Mouse (Mus musculus): ENCODE measurements around the gene Amn1.
"Not testable (repeated sequence)": the region's sequence is repeated elsewhere in the genome, so short reads cannot be mapped to it uniquely, and the experiment has no call there.

Gene Amn1

DNA sequence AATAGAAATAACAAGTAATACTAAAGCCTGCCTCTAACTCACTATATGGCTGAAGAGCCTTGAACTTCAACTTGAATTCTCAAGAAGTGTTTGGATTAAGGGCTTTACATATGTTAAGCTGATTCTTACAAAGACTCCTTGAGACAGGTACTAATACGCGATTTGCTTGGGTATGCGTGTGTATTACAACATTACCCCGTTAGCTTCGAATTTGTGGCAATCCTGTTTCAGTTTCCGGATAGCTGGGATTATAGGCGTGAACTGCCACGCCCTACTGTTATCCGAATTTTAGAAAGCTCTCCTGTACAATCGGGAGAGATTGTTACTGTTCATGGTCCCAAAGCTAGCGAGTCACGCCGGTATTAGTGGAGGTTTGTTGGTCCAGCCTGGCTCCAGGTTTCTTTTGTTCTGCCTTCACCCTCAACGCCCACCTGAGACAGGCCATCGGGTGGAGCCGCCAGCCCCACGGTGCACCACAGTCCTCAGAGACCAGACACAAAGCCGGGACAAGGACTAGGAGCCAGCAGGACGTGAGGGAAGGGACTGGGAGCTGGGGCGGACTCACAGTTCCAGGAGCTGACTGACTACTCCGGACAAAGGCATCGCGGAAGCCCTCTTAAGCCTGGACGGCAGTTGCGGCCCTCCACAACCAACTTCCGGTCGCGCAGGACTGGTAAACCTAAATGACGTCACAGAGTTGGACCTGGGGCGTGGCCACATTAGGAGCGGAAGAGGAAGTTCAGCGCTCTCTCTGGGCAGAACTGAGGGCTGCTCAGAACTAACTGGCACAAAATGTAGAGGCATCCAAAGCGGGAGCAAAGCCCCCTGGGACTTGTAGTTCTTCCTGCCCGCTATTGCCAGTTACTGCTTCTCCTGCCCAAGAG, at the start of gene Amn1:
Gene Amn1, minus strand, starts transcription at position 672 of the 884 bp plus-strand sequence.
- in situ Hi-C loops (cut with MboI, MseI) = loop anchor here (5.0 to 25.0 kb wide), 2 partner anchors 46 to 976 kb away; partner anchors contain the start of gene Ergic2

DNA sequence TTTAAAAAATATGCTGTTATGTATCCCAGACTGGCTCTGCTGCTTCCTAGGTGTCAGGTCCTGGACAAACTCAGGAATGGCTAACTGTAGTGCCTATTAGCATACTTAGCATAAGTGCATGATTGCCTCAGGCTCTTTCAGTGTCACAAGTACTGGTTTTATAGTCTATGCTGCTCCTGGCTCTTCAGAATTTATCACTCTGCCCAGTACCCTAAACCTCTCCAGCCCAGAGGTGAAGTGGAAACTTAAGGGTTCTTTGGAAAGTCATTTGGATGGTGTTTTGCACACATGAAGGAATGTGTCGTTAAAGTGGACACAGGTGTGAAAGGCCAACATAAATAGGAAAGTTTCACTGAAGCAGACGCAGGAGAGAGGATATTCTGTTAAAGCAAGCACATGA, 48.3 kb upstream of the Amn1 start:
- in situ Hi-C loops (cut with MboI, MseI) = no loop called here

DNA sequence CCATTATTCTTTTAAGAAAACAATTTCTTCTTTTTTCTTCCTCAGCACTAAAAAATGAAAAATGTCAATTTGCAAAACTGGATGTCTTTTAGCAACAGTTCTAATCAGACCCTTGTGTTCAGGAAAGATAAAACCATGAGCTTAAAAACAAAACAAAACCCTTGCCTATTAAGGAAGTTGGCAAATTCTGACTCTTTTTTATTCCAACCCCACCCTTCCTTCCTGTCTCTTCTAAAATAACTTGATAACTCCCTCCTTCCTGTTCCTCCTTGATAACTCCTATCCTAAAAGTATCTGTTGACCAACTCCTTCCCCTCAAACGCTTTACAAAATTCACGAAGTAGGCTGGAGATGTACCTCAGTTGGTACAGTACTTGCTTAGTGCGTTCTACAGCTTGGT, 45.4 kb upstream of the Amn1 start:
- in situ Hi-C loops (cut with MboI, MseI) = no loop called here

DNA sequence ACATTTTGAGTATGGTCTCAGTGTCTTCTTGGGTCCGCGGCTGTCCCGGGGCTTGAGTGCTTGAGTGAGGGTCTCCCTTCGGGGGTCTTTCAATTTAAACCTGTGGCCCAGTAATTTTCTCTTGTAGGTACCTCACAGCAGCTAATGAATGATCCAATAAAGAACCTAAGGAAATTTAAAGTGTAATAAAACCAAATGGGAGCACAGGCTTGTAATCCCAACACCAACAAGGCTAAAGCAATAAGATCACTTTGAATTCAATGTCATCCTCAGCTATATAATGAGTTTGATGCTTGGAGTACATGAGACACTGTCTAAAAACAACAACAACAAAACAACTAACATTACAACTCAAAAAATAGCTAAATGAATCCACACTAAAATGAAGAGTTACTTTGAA, 36.2 kb upstream of the Amn1 start:
- in situ Hi-C loops (cut with MboI, MseI) = no loop called here

DNA sequence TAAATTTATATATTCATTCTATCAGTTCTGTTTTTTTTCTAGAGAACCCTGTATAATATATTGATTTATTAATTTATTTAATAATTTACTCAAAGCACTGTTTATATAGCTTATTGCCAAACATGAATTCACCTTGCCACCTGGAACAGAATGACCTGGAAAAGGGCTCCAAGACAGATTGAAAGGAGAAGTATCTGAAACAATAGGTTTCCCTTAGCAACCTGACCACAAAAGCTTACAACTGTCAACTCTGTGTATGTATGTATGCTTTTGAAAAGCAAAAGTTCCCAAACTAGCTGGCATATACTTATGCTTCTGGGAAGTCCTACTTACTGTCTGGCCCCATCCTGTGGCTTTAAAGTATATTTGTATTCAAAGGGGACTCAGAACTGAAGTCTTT, 32.8 kb upstream of the Amn1 start:
- in situ Hi-C loops (cut with MboI, MseI) = no loop called here

DNA sequence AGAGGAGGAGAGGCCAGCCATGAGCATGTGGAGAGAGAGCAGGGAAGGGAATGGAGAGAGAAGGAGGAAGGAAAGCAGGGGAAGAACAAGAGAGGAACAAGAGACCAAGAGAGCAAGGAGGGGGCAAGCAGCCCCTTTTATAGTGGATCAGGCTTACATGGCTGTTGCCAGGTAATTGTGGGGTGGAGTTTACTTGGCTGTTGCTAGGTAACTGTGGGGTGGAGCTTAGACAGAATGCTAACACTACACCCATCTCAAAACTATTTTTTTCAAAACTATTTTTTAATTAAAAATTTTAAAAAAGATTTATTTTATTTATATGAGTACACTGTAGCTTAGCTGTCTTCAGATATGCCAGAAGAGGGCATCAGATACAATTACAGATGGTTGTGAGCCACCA, 10.1 kb upstream of the Amn1 start:
- in situ Hi-C loops (cut with MboI, MseI) = loop anchor here (10.0 to 25.0 kb wide), 2 partner anchors 106 to 986 kb away; partner anchors contain the start of genes Ergic2 and Resf1

DNA sequence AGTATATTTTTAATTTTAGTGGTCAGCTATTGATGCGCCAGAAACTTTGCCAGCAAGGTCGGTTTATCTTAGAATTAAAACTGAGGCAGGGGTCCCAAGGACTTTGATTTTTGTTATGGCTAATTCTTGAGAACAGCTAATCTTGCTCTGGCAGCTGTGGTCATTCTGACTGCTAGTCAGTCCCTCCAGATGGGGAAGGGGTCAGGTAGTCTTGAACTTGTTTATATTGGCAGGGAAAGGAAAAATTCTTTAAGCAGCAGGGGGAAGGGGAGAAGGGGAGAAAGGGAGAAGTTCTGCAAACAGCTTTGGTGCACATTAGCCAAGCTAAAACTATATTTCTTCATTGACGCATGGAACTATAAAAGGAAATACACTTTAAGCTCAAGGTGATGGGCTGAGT, 8.6 kb upstream of the Amn1 start:
- in situ Hi-C loops (cut with MboI, MseI) = loop anchor here (10.0 to 25.0 kb wide), 2 partner anchors 108 to 985 kb away; partner anchors contain the start of genes Ergic2 and Resf1

DNA sequence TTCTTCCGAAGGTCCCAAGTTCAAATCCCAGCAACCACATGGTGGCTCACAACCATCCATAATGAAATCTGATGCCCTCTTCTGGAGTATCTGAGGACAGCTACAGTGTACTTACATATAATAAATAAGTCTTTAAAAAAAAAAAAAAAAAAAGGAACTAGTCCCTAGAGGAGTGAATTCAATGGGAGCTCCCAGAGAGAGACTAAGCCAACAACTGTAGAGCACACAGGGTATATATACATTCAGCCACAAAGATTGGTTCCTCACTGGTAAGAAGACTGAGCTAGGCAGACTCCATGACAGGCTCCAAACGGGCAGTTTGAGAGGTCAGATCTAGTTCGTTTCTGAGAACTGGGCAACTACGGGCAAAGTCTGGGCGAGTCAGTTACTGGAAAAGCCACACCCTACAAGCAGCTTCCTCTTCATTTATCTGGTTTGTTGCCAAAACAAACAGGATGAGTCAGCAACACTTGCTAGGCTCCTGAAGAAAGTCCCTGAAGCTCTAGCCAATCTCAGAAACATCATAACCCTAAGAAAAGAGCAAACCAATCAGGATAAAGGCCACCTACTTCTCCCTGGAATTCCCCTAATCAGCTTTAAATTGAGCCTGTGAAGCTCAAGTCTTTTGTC, 4.9 kb upstream of the Amn1 start:
- in situ Hi-C loops (cut with MboI, MseI) = loop anchor here (10.0 to 25.0 kb wide), 2 partner anchors 111 to 981 kb away; partner anchors contain the start of genes Ergic2 and Resf1

DNA sequence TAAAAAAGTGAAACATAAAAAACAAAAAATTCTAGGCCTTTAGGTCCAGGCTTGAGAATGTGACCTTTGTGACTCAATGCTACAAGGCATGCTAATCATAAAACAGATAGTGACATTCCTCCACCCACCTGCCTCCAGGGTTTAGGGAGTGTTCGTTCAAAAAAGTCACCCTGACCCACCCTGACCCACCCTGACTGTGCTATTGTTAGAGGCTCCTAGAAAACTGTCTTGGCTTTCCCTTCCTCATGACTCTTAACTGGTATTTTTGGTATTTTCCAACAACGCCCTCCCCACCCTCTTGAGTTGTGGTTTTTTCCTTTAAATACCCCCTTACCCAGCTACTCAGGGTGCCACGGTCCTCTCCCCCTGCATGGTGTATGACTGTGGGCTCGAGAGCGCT, 3.4 kb upstream of the Amn1 start:
- in situ Hi-C loops (cut with MboI, MseI) = loop anchor here (10.0 to 25.0 kb wide), 2 partner anchors 113 to 980 kb away; partner anchors contain the start of genes Ergic2 and Resf1

DNA sequence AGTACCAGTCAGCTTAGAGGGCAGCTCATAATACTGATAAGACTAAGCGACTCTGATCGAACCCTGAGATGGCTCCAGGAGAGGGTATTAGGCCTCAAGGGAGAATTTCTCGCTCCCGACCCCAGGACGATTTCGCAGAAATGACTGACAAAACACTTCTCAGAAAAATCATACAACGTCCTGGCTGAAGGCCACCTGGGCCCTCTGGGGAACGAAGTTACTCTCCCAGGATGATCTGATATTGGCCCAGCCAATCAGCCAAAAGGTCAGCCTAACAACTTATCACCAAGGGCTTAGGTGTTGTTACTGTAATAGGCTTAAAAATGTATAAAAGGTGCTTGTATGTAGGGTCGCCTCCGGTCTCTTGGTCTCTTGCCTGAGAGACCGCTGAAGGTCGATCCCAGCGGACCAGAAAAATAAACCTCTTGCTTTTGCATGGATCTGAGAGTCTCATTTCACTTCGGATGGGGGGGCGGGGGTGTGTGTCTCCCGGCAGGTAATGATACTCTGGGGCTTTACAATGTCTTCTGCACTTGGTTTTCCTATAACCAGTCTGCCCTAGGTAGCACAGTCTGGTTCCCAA, 919 bp upstream of the Amn1 start:
- in situ Hi-C loops (cut with MboI, MseI) = loop anchor here (5.0 to 25.0 kb wide), 2 partner anchors 47 to 977 kb away; partner anchors contain the start of gene Ergic2

DNA sequence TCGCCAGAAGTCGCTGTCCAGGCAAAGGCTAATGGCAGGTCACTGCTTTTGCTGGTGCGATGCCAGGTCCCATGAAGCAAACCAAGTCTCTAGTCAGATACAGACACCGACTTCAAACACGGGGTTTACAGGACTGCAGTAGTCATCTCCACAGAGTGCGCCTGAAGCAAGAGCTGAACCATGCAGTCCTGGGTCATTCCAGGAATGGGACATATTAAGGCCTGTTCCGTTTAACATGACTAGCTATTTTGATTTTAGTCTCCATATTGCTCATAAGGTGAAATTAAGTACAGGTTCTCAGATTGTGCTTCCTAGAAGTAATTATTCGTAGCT, 379 bp upstream of the Amn1 start:
- in situ Hi-C loops (cut with MboI, MseI) = loop anchor here (5.0 to 25.0 kb wide), 2 partner anchors 47 to 977 kb away; partner anchors contain the start of gene Ergic2

DNA sequence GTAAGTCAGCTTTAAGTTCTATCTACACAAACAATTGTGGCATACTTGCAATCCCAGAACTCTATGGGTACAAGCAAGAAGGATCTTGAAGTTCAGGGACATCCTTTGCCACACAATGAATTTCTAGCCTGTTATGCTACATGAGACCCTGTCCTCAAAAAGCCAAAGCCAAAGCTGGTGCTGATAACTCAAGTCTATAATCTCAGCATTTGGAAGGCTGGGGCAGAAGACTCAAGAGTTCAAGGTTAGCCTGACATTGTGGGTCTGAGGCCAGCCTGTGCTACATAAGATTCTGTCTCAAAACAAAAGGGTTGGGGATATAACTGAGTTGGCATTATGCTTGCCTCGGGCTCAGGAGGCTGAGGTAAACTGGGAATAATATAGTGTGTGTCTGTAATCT, 1.1 kb downstream of the Amn1 start:
- in situ Hi-C loops (cut with MboI, MseI) = loop anchor here (5.0 to 25.0 kb wide), 2 partner anchors 45 to 975 kb away; partner anchors contain the start of gene Ergic2

DNA sequence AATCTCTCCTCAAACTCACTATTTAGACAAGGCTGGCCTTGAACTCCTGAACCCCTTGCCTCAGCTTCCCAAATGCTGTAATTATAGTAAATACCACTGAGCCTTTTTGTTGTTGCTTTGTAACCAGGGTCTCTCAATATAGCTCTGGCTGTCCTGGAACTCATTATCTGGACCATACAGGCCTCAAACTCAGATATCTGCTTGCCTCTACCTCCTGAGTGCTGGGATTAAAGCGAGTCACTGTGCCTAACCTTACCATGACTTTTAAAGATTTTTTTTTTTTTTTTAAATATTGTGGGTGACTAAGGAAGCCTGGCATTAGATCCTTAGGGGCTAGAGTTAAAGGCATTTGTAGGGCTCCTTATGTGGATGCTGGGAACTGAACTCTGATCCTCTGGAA, 4.5 kb downstream of the Amn1 start:
- in situ Hi-C loops (cut with MboI, MseI) = loop anchor here (25.0 kb wide), 1 partner anchor 972 kb away; the partner anchor contains the start of gene Ergic2

DNA sequence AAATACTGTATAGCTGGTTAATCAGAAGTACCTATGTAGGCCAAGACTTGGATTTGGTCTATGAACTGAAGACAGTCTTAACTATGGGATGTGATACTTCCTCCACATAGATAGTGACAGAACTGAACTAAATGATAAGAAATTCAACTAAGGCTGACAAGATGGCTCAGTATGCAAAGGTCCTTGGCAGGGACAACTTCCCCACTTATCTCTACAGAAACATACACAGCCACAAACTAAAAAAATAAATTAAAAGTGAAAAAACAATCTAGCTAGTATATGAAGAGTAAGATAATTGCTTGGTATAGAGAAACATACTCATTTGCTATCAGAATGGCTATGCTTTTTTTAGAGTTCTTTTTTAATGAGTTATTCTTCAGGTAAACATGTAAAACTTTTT, 9.4 kb downstream of the Amn1 start:
- in situ Hi-C loops (cut with MboI, MseI) = loop anchor here (25.0 kb wide), 1 partner anchor 967 kb away; the partner anchor contains the start of gene Ergic2

DNA sequence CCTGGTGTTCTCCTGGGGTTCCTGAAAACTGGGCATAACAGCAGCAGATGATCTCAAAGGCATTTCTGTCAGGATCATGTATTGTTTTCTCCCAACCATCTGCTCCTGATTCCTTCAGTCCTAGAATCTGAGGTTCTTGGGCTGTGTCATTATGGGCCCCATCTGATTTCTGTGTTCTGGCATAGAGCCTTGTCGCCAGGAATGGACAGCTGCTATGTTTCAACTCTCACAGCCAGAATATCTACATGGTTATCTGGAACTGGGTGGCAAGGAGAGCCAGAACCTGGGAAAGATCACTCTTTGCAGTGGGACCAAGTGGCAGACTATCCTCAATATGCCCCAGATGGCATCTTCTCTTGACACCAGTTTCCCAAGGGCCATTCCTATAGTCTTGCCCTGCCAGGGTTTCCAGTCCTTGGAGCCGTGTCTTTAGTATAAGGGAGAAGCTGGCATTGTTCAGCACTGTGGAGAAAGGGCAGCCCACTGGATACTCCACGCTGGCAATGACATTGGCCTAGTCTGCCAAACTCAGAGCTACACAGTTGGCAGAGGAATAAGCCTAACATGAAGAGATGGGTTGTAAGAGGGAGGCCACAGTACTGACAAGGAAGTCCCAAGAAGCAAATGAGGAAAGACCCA, 13.5 kb downstream of the Amn1 start:
- in situ Hi-C loops (cut with MboI, MseI) = loop anchor here (25.0 kb wide), 1 partner anchor 963 kb away; the partner anchor contains the start of gene Ergic2

DNA sequence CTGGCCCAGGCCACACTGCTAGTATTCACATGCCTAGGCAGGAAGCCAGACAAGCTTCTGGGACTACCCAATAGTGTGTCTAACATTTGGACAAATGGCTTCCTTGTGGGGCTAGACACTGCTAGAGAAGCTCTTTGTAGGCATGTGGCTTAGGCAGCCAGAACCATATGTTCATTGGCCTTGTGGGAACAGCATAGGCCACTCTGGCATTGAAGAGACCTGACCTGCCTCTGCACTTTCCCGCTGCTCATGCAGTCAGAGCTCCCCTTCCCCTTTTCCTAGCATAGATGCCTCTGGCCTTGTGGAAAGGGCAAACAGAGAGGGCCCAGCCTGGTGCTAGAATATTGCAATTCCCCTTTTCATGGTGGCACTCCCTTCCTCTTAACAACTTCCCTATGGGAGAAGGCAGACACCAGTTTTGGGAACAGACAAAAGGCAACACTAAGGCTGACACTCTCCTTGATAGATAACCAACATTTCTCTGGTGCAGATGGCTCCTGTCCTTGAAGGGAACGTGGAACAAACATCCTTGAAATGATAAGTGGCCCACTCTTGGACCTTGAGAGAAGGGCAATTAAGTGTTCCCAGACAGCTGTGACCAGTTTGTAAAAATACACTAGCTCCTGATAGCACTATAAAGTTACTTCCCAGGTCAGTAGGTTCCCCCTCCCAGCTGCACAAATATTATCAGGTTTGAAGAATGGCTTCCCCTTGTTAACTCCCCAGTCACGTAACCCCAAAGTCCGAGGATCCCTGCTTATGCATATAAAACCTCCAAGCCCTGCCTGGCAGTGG, 14.5 kb downstream of the Amn1 start:
- in situ Hi-C loops (cut with MboI, MseI) = no loop called here

DNA sequence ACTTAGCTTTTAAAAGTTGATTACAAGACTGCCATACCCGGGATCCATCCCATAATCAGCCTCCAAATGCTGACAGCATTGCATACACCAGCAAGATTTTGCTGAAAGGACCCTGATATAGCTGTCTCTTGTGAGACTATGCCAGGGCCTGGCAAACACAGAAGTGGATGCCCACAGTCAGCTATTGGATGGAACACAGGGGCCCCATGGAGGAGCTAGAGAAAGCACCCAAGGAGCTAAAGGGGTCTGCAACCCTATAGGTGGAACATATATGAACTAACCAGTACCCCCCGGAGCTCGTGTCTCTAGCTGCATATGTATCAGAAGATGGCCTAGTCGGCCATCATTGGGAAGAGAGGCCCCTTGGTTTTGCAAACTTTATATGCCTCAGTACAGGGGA, 18.5 kb downstream of the Amn1 start:
- in situ Hi-C loops (cut with MboI, MseI) = not testable (repeated sequence)

DNA sequence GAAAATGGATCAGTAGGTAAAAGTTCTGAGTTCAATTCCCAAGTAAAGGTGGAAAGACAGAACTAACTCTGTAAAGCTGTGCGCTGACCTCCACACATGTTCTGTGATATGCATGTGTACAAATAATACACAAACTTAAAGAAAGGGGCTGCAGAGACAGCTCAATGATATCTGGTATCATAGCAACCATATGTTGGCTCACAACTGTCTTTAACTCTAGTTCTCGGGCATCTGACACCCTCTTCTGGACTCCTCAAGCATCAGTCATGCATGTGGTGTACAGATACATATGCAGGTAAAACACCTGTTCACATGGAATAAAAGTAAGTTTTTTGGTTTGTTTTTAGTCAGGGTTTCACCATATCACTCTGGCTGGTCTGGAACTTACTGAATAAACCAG, 20.1 kb downstream of the Amn1 start:
- in situ Hi-C loops (cut with MboI, MseI) = no loop called here

DNA sequence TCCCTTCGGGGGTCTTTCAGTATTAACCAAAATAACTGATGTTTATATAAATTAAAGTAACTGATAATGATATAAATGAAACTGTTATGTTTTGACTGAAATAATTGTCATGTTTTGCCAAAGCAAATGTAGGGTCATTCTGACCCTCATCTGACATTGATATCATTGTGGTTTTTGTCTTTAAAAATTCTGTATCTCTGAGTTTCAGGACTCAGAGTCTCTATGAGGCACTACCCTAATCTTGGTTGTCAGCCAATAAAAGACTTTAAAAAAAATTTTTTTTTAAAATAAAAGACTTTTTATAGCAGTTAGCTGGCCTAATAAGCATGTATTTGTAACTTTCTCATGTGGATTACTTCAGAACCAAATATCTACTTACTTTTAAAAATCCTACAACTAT, 20.8 kb downstream of the Amn1 start:
- in situ Hi-C loops (cut with MboI, MseI) = no loop called here

DNA sequence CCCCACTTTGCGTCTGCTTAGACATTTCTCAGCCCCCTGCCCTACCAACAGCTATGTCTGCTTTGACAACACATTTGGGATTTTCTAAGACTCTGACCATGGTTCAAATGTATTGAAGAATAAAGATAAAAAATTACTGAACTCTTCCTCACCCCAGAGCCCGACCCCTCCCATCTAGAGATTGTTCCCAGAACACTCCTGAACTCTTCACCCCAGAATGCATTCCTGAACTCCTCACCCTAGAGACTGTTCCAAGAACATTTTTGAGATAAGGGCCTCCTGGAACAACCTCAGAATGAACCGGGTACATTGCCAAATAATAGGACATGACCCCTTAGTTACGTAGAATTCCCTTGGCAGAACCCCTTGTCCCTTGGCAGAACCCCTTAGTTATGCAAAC, 21.5 kb downstream of the Amn1 start:
- in situ Hi-C loops (cut with MboI, MseI) = not testable (repeated sequence)

Data from T-helper 2 cell (primary cell).